Mouse (Mus musculus) hindbrain, embryonic 16.5 days (tissue): ENCODE data around the gene Hnmt. TPM values are rescaled to one million over a fixed set of nuclear protein-coding genes. Genes with fewer than 3 reads are reported as not detected.
A peak's percentile ranks its signal among the peaks of the same experiment; 100 is the strongest.
"Not testable (repeated sequence)": the region's sequence is repeated elsewhere in the genome, so short reads cannot be mapped to it uniquely, and the experiment has no call there.

Experiments used
- ATAC-seq: fragments of 200-750 bp; cut with Nextera tagmentation; 2 replicates; pipeline ENCODE4 v1.8.0; 2017; ENCODE audit warnings: moderate TSS enrichment, moderate library complexity
- H3K27ac ChIP-seq: fragments of 300-500 bp; sonication (generic); 2 replicates; pipeline ENCODE4 v1.5.1; 2014; ENCODE audit warnings: low read depth, mild to moderate bottlenecking, control low read depth, low read length, moderate library complexity
- H3K27me3 ChIP-seq: fragments of 300-500 bp; sonication (generic); replicated peaks from 2 replicates; pipeline ENCODE4 v1.6.1; 2014; ENCODE audit warnings: low read length; ENCODE audit not compliant: control insufficient read depth, insufficient read depth
- H3K36me3 ChIP-seq: fragments of 300-500 bp; sonication (generic); 2 replicates; pipeline ENCODE4 v1.6.1; 2014; ENCODE audit warnings: mild to moderate bottlenecking, low read length, moderate library complexity, mixed read lengths; ENCODE audit not compliant: control insufficient read depth, insufficient read depth
- H3K4me1 ChIP-seq: fragments of 300-500 bp; sonication (generic); 2 replicates; pipeline ENCODE4 v1.6.1; 2014; ENCODE audit warnings: low read depth, low read length; ENCODE audit not compliant: control insufficient read depth, insufficient read depth
- H3K4me2 ChIP-seq: fragments of 300-500 bp; sonication (generic); 2 replicates; pipeline ENCODE4 v1.6.1; 2014; ENCODE audit warnings: mild to moderate bottlenecking, low read length, control low read depth, moderate library complexity
- H3K4me3 ChIP-seq: fragments of 300-500 bp; sonication (generic); 2 replicates; pipeline ENCODE4 v1.5.1; 2014; ENCODE audit warnings: mild to moderate bottlenecking, low read length, control low read depth, moderate library complexity
- H3K9ac ChIP-seq: fragments of 300-500 bp; sonication (generic); 2 replicates; pipeline ENCODE4 v1.6.1; 2014; ENCODE audit warnings: low read depth, mild to moderate bottlenecking, control low read depth, low read length, moderate library complexity
- H3K9me3 ChIP-seq: fragments of 300-500 bp; sonication (generic); 2 replicates; pipeline ENCODE4 v1.6.1; 2014; ENCODE audit warnings: mild to moderate bottlenecking, low read length, moderate library complexity; ENCODE audit not compliant: control insufficient read depth
- WGBS: fragments of 180-500 bp; shearing (Covaris S2); extraction: QIAGEN DNeasy Blood & Tissue Kit; methylation state at CpG from one replicate; pipeline ENCODE4 v1.1.7; 2014; 5-methylcytosine and 5-hydroxymethylcytosine counted together
- polyA plus RNA-seq: library from polyadenylated mRNA; unstranded; fragments of >200 nt; fragmentation: Nextera tagmentation; extraction: Ambion mirVana; gene quantifications from 2 replicates; pipeline ENCODE4 v1.2.1, GENCODE M21; 2015

Gene Hnmt
- polyA plus RNA-seq, 1 experiment from 2014 or later: 20.9 TPM

- not testable (repeated sequence) for H3K9ac ChIP-seq, H3K9me3 ChIP-seq, H3K4me1 ChIP-seq, H3K36me3 ChIP-seq, H3K4me2 ChIP-seq, H3K27me3 ChIP-seq, H3K4me3 ChIP-seq, ATAC-seq, H3K27ac ChIP-seq
These were observed 29.8 kb downstream of the Hnmt start for GRCm38 (mm10) chr2:24019386-24019785.

GRCm38 (mm10) chr2:24018966-24019365 is 30.2 kb downstream of the Hnmt start:
- WGBS: 83% methylated on average over 1 of the region's 1 CpGs
- H3K9ac ChIP-seq: no peak overlapping the region
- H3K9me3 ChIP-seq: no peaks in the 10 kb centered on the region
- H3K27ac ChIP-seq: no peak overlapping the region
- no peaks in the 10 kb centered on the region for H3K4me1 ChIP-seq
- H3K4me3 ChIP-seq: no peak overlapping the region
- H3K36me3 ChIP-seq: no peaks in the 10 kb centered on the region
- no peak for ATAC-seq
- no peak overlapping the region for H3K4me2 ChIP-seq
- H3K27me3 ChIP-seq: no peaks in the 10 kb centered on the region

- Histone ChIP-seq H3K36me3 (no peaks in the 10 kb centered on the region), H3K4me1 (no peaks in the 10 kb centered on the region), H3K27ac (no peak overlapping the region), H3K4me3 (no peak overlapping the region), H3K9ac (no peak overlapping the region), H3K27me3 (no peaks in the 10 kb centered on the region), H3K4me2 (no peak overlapping the region), H3K9me3 (no peaks in the 10 kb centered on the region)
- ATAC-seq: no peak
- 89% methylated on average over 5 of the region's 5 CpGs for WGBS
These were observed 34.2 kb downstream of the Hnmt start for GRCm38 (mm10) chr2:24014957-24015356.

GRCm38 (mm10) chr2:23999323-23999722 is 49.9 kb downstream of the Hnmt start:
- Histone ChIP-seq H3K4me2 (no peak overlapping the region), H3K4me3 (no peak overlapping the region), H3K4me1 (no peaks in the 10 kb centered on the region), H3K27me3 (no peaks in the 10 kb centered on the region), H3K9ac (no peak overlapping the region), H3K36me3 (no peaks in the 10 kb centered on the region), H3K27ac (no peak overlapping the region), H3K9me3 (no peaks in the 10 kb centered on the region)
- WGBS: 89% methylated on average over 1 of the region's 1 CpGs
- ATAC-seq: no peak

- no peaks in the 10 kb centered on the region for H3K27me3 ChIP-seq
- H3K4me3 ChIP-seq: no peak overlapping the region
- H3K4me2 ChIP-seq: no peak overlapping the region
- ATAC-seq: no peak
- no peaks in the 10 kb centered on the region for H3K4me1 ChIP-seq
- 93% methylated on average over 4 of the region's 4 CpGs for WGBS
- H3K9ac ChIP-seq: no peak overlapping the region
- H3K36me3 ChIP-seq: no peaks in the 10 kb centered on the region
- no peaks in the 10 kb centered on the region for H3K9me3 ChIP-seq
- H3K27ac ChIP-seq: no peak overlapping the region
These were observed 50.4 kb downstream of the Hnmt start for GRCm38 (mm10) chr2:23998836-23999235.

- Histone ChIP-seq H3K9ac (no peak overlapping the region), H3K9me3 (no peaks in the 10 kb centered on the region), H3K4me1 (no peaks in the 10 kb centered on the region), H3K36me3 (no peaks in the 10 kb centered on the region), H3K4me2 (no peak overlapping the region), H3K27me3 (no peaks in the 10 kb centered on the region), H3K27ac (no peak overlapping the region), H3K4me3 (no peak overlapping the region)
- WGBS: 73% methylated on average over 2 of the region's 2 CpGs
- ATAC-seq: no peak
These were observed 52.4 kb downstream of the Hnmt start for GRCm38 (mm10) chr2:23996830-23997229.

- not testable (repeated sequence) for H3K4me2 ChIP-seq, H3K9me3 ChIP-seq, H3K27me3 ChIP-seq, H3K9ac ChIP-seq, H3K27ac ChIP-seq, ATAC-seq, H3K36me3 ChIP-seq, H3K4me3 ChIP-seq, H3K4me1 ChIP-seq
- 86% methylated on average over 9 of the region's 9 CpGs for WGBS
These were observed 59.1 kb downstream of the Hnmt start for GRCm38 (mm10) chr2:23990034-23990573.

- no peak overlapping the region for H3K27ac ChIP-seq
These were observed 61.9 kb downstream of the Hnmt start for GRCm38 (mm10) chr2:23987283-23987682.

GRCm38 (mm10) chr2:23983343-23983742 is 65.9 kb downstream of the Hnmt start:
- ATAC-seq: no peak
- Histone ChIP-seq H3K36me3 (no peaks in the 10 kb centered on the region), H3K4me1 (no peaks in the 10 kb centered on the region), H3K4me3 (no peak overlapping the region), H3K27me3 (no peaks in the 10 kb centered on the region), H3K27ac (no peak overlapping the region), H3K9ac (no peak overlapping the region), H3K9me3 (no peaks in the 10 kb centered on the region), H3K4me2 (no peak overlapping the region)

More at GRCm38 (mm10) chr2:23987283-23987682, 61.9 kb downstream of the Hnmt start:
- Histone ChIP-seq H3K4me1 (no peaks in the 10 kb centered on the region), H3K9ac (no peak overlapping the region), H3K4me2 (no peak overlapping the region), H3K27me3 (no peaks in the 10 kb centered on the region), H3K36me3 (no peaks in the 10 kb centered on the region), H3K9me3 (no peaks in the 10 kb centered on the region), H3K4me3 (no peak overlapping the region)
- ATAC-seq: peak; percentile 85

- H3K9ac ChIP-seq: no peak overlapping the region
- WGBS: 68% methylated on average over 1 of the region's 1 CpGs
- H3K4me1 ChIP-seq: no peaks in the 10 kb centered on the region
- no peaks in the 10 kb centered on the region for H3K36me3 ChIP-seq
- ATAC-seq: no peak
- no peaks in the 10 kb centered on the region for H3K9me3 ChIP-seq
- no peaks in the 10 kb centered on the region for H3K27me3 ChIP-seq
- no peak overlapping the region for H3K27ac ChIP-seq
- H3K4me2 ChIP-seq: no peak overlapping the region
- H3K4me3 ChIP-seq: no peak overlapping the region
These were observed 66.3 kb downstream of the Hnmt start for GRCm38 (mm10) chr2:23982860-23983259.
